Mouse (Mus musculus): ENCODE results near the gene Hemk1. TPM values are rescaled to one million over a fixed set of nuclear protein-coding genes. Genes with fewer than 3 reads are reported as not detected.

The Hemk1 gene
- 23.0 and 28.6 TPM in 2 replicates for polyA plus RNA-seq (2012; rRNA removed)

GRCm38 (mm10) chr9:107338172-107338883 is at the start of gene Hemk1:
TSS of gene Hemk1 (minus strand) at chr9:107338350.
- no peak for DNase-seq (ENCODE audit: low read depth)

- DNase-seq (ENCODE audit: low read depth): no peak
These were observed 49.6 kb upstream of the Hemk1 start for GRCm38 (mm10) chr9:107387708-107388107.

DNA sequence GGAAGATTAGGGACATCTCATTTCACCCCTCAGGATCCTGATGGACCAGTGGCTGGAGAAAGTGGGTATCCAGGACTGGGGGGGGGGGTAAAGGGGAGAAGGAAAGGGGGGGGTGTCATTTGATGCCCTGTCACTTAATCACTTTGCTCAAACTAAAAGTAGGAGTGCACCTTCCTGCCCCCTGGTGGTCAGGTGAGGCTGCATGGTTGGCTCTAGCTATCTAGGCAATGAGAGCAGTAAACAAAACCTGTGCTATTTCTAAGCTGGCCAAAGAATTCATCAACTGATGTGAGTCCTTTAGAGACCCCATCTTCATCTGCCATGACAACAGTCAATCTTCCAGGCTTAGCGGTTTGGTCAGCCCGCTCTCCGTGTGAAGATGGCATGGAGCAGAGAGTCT is 48.6 kb upstream of the Hemk1 start:
- no peak for DNase-seq (ENCODE audit: low read depth)

- no peak for DNase-seq (ENCODE audit: low read depth)
These were observed 46.2 kb upstream of the Hemk1 start for GRCm38 (mm10) chr9:107384396-107384795.

- DNase-seq (ENCODE audit: low read depth): no peak
These were observed 43.6 kb upstream of the Hemk1 start for GRCm38 (mm10) chr9:107381723-107382122.

DNA sequence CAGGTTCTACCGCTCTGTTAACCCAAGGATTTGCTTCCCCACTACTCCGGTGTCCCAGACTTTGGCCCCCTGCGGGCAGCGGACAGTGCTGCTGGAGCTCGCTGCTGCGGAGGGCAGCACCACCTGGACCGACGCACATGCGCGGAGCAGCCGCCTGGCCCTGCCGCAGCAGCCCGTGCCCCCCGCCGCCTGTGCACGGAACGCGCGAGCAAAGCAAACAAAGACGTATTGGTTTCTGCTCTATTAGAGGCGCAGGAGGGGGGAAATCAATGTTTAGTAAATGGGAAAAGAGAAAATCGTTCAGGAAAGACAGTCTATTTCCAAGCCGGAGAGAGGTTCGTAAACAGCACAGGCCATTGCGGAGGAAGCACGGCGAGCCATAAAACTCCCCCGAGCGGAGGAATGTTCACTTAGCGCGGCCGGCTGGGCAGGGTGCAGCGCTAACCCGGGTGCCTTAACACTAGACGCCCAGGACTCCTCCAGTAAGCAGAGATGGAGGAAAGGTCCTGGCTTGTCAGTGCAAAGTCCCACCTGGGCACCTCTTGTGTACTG is 39.9 kb upstream of the Hemk1 start:
- no peak for DNase-seq (ENCODE audit: low read depth)

- DNase-seq (ENCODE audit: low read depth): no peak
These were observed 37.3 kb upstream of the Hemk1 start for GRCm38 (mm10) chr9:107375451-107375850.

GRCm38 (mm10) chr9:107374623-107375022 is 36.5 kb upstream of the Hemk1 start:
- no peak for DNase-seq (ENCODE audit: low read depth)

DNA sequence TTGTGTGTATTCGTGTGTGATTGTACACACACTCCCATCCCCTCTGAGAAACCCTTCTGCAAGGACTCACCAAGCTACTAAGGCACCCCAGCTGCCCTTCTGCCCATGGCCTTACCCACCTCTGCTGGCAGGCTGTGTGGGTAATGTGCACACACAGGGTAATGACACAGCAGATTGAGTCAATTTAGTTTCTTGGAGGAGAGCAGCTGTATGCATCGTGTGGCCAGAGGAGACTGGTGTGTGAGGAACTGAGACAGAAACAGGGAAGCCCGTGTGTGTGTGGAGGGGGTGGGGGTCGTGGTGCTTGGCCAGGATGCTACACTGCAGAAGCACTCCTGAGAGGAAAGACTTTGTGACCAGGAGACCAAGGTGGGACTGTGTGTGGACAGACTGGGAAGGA is 34.3 kb upstream of the Hemk1 start:
- DNase-seq (ENCODE audit: low read depth): no peak

DNA sequence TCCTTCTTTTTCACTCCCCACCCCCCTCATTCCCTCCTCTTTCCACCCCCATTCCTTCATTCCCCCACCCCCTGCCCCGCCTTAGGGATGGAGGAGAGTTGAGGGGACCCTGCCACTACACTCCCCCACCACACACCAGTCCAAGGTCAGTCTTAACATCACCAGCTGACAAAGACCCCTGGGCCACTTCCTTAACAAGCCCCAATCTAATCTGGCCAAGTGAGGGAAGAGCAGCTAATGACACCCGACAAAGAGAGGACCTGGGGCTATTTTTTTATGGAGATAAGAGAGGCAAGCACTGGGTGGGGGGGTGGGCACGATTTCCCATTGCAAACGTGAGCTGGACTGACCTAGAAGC is 31.9 kb upstream of the Hemk1 start:
- DNase-seq (ENCODE audit: low read depth): no peak

DNA sequence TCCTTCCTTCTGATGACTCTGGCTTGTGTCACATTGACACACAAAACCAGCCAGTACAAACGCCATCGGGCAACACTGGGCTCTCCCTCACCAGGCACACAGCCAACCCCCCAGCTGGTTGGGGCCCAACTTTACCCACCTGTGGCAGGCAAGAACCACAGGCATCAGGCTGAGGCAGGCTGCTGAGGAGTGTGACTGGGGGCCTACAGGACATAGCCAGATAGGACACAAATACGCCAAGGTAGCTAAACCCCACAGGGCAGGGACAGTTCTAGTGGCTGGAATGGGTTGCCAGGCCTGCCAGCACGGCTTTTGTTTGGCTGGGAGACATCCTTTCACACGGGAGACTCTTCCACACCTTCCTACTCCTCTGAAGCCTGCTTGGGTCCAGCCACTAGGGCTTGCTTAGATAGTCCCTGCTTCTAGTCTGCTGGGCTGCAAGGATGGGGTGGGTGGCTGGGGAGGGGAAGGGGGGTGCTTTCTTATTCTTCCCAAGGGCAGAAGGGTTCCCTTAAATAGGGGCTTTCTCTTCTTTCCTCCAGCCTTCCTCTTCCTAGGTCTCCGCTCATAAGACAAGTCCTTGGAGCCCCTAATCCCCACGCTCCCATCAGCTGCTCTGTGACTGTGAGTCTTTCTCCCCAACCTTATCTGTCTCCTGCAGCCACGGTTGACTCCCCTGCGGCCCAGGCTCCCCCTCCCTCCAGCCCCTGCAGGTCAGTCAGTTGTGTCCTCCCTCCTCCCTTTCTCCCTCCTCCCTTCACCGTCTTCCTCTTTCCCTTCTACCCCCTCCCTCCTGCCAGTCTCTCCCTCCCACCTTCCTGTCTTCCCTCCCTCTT is 31.3 kb upstream of the Hemk1 start:
- DNase-seq (ENCODE audit: low read depth): no peak

DNA sequence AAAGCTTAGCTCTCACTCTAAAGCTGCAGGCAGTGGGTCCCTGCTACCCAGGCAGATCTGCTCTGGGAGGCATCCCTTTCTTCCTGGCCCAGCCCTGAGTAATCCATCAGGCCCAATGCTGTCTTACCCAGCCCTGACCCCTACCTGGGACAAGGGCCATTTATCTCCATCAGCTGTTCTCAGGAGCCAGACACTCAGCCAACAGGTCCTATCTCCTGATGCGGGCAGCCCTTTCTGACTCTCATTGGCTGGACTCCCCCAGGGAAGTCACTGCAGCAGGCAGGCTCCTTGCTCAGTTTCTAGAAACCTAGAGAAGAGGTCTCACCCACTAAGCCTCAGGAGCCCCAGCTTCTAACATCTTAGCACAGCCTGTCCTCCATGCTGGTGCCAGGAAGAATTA is 30.2 kb upstream of the Hemk1 start:
- no peak for DNase-seq (ENCODE audit: low read depth)

GRCm38 (mm10) chr9:107366644-107367043 is 28.5 kb upstream of the Hemk1 start:
- DNase-seq (ENCODE audit: low read depth): no peak

- no peak for DNase-seq (ENCODE audit: low read depth)
These were observed 22.8 kb upstream of the Hemk1 start for GRCm38 (mm10) chr9:107360989-107361388.

GRCm38 (mm10) chr9:107357651-107358050 is 19.5 kb upstream of the Hemk1 start:
- DNase-seq (ENCODE audit: low read depth): no peak

GRCm38 (mm10) chr9:107355870-107356765 is 18.0 kb upstream of the Hemk1 start:
- no peak for DNase-seq (ENCODE audit: low read depth)

DNA sequence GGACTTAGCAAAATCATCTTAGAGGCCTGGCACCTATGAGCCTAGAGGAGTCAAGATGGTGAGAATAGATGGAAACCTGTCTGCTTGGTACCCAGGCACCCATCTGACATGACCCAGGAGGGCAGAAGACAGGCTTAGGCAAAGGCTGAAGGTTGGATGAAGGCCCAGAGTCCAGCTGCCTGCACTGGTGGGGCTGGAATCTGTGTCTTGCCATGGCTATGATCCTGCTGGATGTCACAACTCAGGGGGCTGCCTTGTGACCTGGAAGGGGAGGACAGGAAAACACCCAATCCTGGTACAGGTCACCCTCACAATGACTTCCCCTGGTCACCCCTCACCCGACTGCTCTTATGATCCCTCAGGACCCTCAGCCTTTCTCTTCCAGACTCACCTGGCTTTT is 16.7 kb upstream of the Hemk1 start:
- no peak for DNase-seq (ENCODE audit: low read depth)

- no peak for DNase-seq (ENCODE audit: low read depth)
These were observed 11.2 kb upstream of the Hemk1 start for GRCm38 (mm10) chr9:107349321-107349720.

- DNase-seq (ENCODE audit: low read depth): no peak
These were observed 9.5 kb upstream of the Hemk1 start for GRCm38 (mm10) chr9:107347586-107348183.

DNA sequence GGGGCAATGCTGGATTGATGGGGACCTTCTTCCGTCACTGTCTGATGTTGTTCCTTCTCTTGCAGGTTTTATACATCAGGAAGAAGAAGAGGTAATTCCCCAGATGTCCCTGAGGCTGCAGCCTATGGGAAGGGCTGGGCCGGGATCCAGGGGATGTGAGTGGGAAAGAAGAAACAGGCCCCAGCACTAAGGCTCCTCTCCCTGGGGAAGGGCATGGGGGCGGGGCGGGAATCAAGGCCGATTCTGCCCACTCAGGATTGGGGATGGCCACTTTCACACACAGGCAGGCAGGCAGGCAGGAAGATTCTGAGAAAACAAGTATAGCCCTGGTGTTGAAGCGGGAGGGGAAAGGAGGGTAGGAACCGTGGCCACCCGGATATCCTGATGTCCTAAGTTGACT is 7.9 kb upstream of the Hemk1 start:
- no peak for DNase-seq (ENCODE audit: low read depth)

DNA sequence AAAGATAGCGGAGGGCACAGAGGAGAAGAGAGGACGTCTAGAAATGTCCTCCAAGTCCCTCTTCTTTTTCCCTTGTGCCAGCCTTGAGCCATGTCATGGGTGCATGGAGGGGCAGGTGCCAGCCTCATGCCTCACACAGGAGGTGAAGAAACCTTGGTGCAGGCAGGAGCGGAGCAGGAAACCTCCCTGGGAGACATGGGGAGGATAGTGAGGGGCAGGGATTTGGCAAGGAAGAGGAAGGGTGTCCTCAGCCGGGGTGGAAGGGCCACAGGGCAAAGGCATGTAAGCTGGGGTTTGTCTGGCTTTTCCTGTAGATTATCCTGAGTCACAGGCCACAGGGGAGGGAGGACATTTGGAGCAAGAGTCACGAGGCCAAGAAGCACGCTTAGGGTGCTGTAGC is 5.9 kb upstream of the Hemk1 start:
- no peak for DNase-seq (ENCODE audit: low read depth)
